Mouse (Mus musculus): ENCODE results near the gene Fbxl17. TPM values are rescaled to one million over a fixed set of nuclear protein-coding genes. Genes with fewer than 3 reads are reported as not detected.

The Fbxl17 gene
- polyA plus RNA-seq, 1 experiment from 2014 or later, result 4.4 TPM

DNA sequence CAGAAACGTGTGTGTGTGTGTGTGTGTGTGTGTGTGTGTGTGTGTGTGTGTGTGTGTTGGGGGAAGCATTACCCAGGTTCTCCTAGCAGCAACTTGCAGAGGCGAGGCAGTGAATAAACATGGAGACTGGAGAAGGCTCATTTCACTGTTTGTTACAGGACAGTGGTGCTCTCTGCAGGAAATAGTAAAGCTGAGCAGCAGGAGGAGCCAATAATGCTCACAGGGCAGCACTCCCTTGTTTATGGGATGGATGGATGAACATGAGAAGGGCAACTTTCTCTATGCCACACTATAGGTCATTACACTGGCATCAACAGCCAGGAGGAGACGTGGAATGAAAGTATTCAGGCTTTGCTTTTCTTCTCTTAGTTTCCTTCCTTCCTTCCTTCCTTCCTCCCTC, 264.0 kb downstream of the Fbxl17 start:
- DNase-seq (ENCODE audit: low spot score), result no peak
- WGBS, result 65% methylated on average over 3 of the region's 3 CpGs

GRCm38 (mm10) chr17:63229111-63229510, 270.7 kb downstream of the Fbxl17 start:
- H3K4me3 ChIP-seq, result no peak overlapping the region
- 57% methylated on average over 4 of the region's 4 CpGs for WGBS
- no peaks in the 10 kb centered on the region for H3K27me3 ChIP-seq (ENCODE audit: low read depth, poor library complexity, severe bottlenecking)
- no peaks in the 10 kb centered on the region for H3K36me3 ChIP-seq
- H3K9me3 ChIP-seq (replicated peaks), result no peaks in the 10 kb centered on the region
- peaks cover 15% of the 10 kb centered on the region for H3K4me1 ChIP-seq
- no peak overlapping the region for H3K27ac ChIP-seq
- no peak for DNase-seq (ENCODE audit: low spot score)

More for the DNA sequence above, 264.0 kb downstream of the Fbxl17 start:
- no peaks in the 10 kb centered on the region; the same call in 1 of the 2 replicates for H3K4me1 ChIP-seq
- H3K36me3 ChIP-seq, result no peaks in the 10 kb centered on the region
- no peaks in the 10 kb centered on the region for H3K9me3 ChIP-seq (replicated peaks)
- H3K27ac ChIP-seq, result no peak overlapping the region
- H3K4me3 ChIP-seq, result no peak overlapping the region
- no peaks in the 10 kb centered on the region for H3K27me3 ChIP-seq (ENCODE audit: low read depth, poor library complexity, severe bottlenecking)

DNA sequence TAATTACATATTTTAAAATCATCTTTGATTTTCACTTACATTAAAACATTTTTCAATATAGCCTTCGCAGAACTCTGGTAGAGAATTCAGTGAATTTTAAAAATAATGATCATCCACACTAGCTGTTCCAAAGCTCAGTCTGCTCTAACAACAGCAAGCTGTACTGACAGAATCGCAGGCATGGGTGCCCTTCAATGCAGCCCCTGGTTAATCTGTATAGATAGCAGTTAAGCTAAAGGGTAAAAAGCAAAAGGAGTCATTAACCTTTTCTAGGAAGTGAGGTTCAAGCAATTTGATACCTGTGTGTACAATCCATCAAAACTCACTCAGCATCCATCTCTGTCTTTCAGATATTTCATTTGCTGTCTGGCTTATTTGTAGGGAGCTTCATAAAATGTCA, 273.4 kb downstream of the Fbxl17 start:
- Histone ChIP-seq H3K27me3 (ENCODE audit: low read depth, poor library complexity, severe bottlenecking) (no peaks in the 10 kb centered on the region), H3K27ac (no peak overlapping the region)
- WGBS, result 73% methylated on average over 2 of the region's 2 CpGs

DNA sequence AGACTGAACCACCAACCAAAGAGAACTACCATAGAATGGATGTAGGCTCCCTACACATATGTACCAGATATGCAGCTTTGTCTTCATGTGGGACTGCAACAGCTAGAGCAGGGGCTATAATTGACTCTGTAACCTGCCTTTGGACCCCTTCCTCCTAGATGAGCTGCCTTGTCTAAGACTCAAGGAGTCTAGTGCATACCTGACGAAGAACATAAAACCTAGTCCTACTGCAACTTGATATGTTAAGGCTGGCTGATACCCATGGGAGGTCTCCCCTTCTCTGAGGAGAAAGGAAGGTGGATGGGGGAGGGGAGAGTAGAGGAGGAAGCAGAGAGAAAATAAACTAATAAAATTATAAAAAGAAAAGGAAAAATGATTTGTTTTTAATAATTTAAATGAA, 273.9 kb downstream of the Fbxl17 start:
- H3K4me1 ChIP-seq, result peaks cover 18% of the 10 kb centered on the region
- H3K36me3 ChIP-seq, result no peaks in the 10 kb centered on the region
- no peak overlapping the region for H3K27ac ChIP-seq
- no peaks in the 10 kb centered on the region for H3K27me3 ChIP-seq (ENCODE audit: low read depth, poor library complexity, severe bottlenecking)
- no peaks in the 10 kb centered on the region for H3K9me3 ChIP-seq (replicated peaks)
- no peak overlapping the region for H3K4me3 ChIP-seq
- WGBS, result 77% methylated on average over 1 of the region's 1 CpGs
- DNase-seq (ENCODE audit: low spot score), result no peak

More for the DNA sequence above, 273.4 kb downstream of the Fbxl17 start:
- no peaks in the 10 kb centered on the region for H3K36me3 ChIP-seq
- H3K4me1 ChIP-seq, result peaks cover 15% of the 10 kb centered on the region
- no peak for DNase-seq (ENCODE audit: low spot score)
- H3K9me3 ChIP-seq (replicated peaks), result no peaks in the 10 kb centered on the region
- no peak overlapping the region for H3K4me3 ChIP-seq

DNA sequence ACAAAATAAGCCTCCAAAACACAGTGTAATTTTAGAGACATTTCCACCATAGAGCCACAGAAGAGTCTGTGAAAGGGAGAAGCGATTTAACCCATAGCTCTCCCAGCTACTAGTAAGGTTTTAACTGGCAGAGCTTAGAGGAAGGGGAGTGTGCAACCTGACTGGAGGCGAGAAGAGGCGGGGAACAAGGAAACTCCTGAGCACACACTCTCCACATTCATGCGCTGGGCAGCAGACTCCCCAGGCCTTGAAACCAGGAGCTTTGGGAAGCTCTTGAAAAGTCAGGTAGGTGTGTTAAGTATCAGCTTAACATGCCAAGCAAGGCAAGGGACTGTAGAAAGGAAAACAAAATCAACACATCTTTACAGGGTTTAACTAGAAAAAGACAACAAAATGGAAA, 276.1 kb downstream of the Fbxl17 start:
- Histone ChIP-seq H3K4me3 (no peak overlapping the region), H3K27me3 (ENCODE audit: low read depth, poor library complexity, severe bottlenecking) (no peaks in the 10 kb centered on the region), H3K27ac (no peak overlapping the region), H3K4me1 (peaks cover 18% of the 10 kb centered on the region), H3K36me3 (no peaks in the 10 kb centered on the region), H3K9me3 (replicated peaks) (no peaks in the 10 kb centered on the region)
- DNase-seq (ENCODE audit: low spot score), result no peak
- 55% methylated on average over 4 of the region's 4 CpGs for WGBS

- Histone ChIP-seq H3K27me3 (ENCODE audit: low read depth, poor library complexity, severe bottlenecking) (no peaks in the 10 kb centered on the region), H3K4me1 (peaks cover 18% of the 10 kb centered on the region), H3K27ac (no peak overlapping the region), H3K9me3 (replicated peaks) (no peaks in the 10 kb centered on the region), H3K4me3 (no peak overlapping the region), H3K36me3 (no peaks in the 10 kb centered on the region)
- DNase-seq (ENCODE audit: low spot score), result no peak
- 92% methylated on average over 3 of the region's 3 CpGs for WGBS
These were observed 278.2 kb downstream of the Fbxl17 start for GRCm38 (mm10) chr17:63221632-63222031.

GRCm38 (mm10) chr17:63220821-63221220, 279.0 kb downstream of the Fbxl17 start:
- WGBS, result 27% methylated on average over 5 of the region's 5 CpGs
- DNase-seq (ENCODE audit: low spot score), result no peak
- H3K27ac ChIP-seq, result no peak overlapping the region

DNA sequence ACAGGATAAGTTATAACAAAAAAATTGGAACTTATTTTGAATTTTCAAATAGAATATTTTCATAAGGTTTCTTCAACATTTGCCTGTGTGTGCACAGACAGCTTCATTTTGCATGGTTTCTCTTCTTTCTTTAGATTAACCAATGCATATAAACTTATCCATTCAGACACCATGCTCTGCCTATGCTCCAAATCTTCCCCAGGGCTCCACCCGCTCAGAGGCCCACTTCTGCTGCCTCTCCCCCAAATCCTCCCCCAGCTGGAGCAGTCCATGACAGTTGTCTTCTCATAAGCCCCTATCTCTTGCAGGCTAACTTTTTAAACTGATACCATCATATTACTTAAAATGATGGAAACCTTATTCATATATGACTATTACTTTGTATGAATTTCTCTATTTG, 282.8 kb downstream of the Fbxl17 start:
- Histone ChIP-seq H3K27me3 (ENCODE audit: low read depth, poor library complexity, severe bottlenecking) (no peaks in the 10 kb centered on the region), H3K27ac (no peak overlapping the region), H3K4me3 (no peak overlapping the region), H3K4me1 (peaks cover 6% of the 10 kb centered on the region), H3K36me3 (0 out of 2 replicates have a peak, but pooled peaks cover 3% of the 10 kb centered on the region), H3K9me3 (replicated peaks) (no peaks in the 10 kb centered on the region)
- no peak for DNase-seq (ENCODE audit: low spot score)
- WGBS, result 100% methylated on average over 1 of the region's 1 CpGs

More at GRCm38 (mm10) chr17:63220821-63221220, 279.0 kb downstream of the Fbxl17 start:
- no peaks in the 10 kb centered on the region for H3K9me3 ChIP-seq (replicated peaks)
- H3K4me3 ChIP-seq, result no peak overlapping the region
- H3K27me3 ChIP-seq (ENCODE audit: low read depth, poor library complexity, severe bottlenecking), result no peaks in the 10 kb centered on the region
- H3K36me3 ChIP-seq, result 0 out of 2 replicates have a peak, but pooled peaks cover 3% of the 10 kb centered on the region
- peaks cover 15% of the 10 kb centered on the region for H3K4me1 ChIP-seq

DNA sequence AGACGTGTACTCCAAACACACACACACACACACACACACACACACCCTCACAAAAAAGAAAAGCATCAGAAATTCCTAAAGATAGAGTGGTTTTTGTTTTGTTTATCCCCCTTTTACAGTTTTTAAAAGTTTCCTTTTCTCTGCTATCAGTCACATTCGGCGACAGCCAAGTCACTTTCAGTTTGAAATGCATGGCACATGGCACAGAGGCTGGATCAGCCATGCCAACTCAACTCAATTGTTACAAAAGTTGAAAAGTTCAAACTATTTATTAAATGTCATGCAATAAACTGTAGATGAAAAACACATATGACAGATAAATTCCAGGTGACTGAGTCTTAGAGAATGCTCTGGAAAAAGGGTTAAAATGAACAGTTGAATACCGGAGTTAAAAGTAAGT, 287.8 kb downstream of the Fbxl17 start:
- no peaks in the 10 kb centered on the region for H3K27me3 ChIP-seq (ENCODE audit: low read depth, poor library complexity, severe bottlenecking)
- no peaks in the 10 kb centered on the region for H3K9me3 ChIP-seq (replicated peaks)
- DNase-seq (ENCODE audit: low spot score), result no peak
- 92% methylated on average over 4 of the region's 4 CpGs for WGBS
- H3K4me1 ChIP-seq, result 0 out of 2 replicates have a peak, but pooled peaks cover 6% of the 10 kb centered on the region
- no peak overlapping the region for H3K4me3 ChIP-seq
- no peak overlapping the region for H3K27ac ChIP-seq
- 0 out of 2 replicates have a peak, but pooled peaks cover 3% of the 10 kb centered on the region for H3K36me3 ChIP-seq

DNA sequence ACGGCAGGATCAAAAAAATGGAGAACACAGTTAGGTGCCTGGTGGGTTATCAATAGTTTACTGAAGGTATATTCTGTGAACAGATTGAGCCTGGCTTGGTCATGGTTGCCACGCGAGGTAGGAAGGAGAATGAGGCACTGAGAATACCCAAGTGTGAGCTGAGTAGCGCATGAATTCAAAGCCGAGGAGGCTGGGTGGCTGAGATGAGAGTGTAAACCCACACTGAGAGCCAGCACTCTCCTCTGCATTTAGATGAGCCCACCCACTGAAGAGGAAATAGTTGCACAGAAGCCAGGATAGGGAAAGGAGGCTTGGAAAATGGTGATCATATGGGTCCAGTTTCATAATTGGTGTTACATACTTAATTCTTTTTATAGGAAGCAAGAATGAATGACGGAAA, 290.7 kb downstream of the Fbxl17 start:
- Histone ChIP-seq H3K36me3 (no peaks in the 10 kb centered on the region), H3K27ac (no peak overlapping the region), H3K4me3 (no peak overlapping the region), H3K4me1 (0 out of 2 replicates have a peak, but pooled peaks cover 6% of the 10 kb centered on the region), H3K27me3 (ENCODE audit: low read depth, poor library complexity, severe bottlenecking) (no peaks in the 10 kb centered on the region), H3K9me3 (replicated peaks) (no peaks in the 10 kb centered on the region)
- no peak for DNase-seq (ENCODE audit: low spot score)
- 93% methylated on average over 6 of the region's 6 CpGs for WGBS

DNA sequence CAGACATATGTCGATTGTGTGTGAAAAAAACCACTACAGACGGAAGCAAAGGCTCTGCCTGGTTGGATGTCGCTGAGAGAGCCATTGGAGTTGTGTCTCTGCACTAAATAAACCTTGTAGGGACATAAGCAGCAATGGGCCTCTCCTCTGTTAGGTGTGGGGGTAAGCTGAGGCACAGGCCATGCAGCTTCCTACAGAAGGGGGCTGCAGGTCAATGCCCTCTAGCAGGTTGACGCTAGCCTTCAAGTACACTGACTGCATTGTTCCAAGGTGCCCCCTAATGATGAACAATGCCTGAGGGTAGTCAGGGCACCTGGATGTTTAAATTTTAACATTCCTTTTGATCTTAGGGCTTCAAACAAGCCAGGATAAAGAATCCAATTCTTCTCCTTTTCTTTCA, 291.5 kb downstream of the Fbxl17 start:
- no peaks in the 10 kb centered on the region for H3K9me3 ChIP-seq (replicated peaks)
- no peaks in the 10 kb centered on the region for H3K36me3 ChIP-seq
- peaks cover 11% of the 10 kb centered on the region; the same call in 1 of the 2 replicates for H3K4me1 ChIP-seq
- DNase-seq (ENCODE audit: low spot score), result no peak
- no peak overlapping the region for H3K27ac ChIP-seq
- no peaks in the 10 kb centered on the region for H3K27me3 ChIP-seq (ENCODE audit: low read depth, poor library complexity, severe bottlenecking)
- no peak overlapping the region for H3K4me3 ChIP-seq
- WGBS, result 86% methylated on average over 4 of the region's 4 CpGs

DNA sequence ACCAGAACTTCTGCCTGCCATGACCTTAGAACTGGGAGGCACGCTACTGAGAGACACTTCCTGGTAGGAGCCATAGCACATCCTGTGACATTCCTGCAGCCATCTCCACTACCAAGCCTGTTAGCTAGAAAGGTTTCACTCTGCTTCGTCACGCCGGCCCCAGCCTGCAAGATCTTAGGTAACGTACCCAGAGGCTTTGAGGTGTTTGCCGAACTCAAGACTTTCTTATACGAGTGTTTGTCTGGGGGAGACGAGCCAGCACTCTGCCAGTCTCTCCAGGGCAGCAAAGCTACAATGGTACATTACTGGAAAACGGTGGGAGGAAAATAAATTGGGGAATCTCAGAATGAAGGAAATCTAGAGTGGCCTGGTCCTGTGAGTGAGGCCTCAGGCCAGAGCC, 292.1 kb downstream of the Fbxl17 start:
- WGBS, result 89% methylated on average over 9 of the region's 9 CpGs
- no peak overlapping the region for H3K4me3 ChIP-seq
- no peak for DNase-seq (ENCODE audit: low spot score)
- H3K27ac ChIP-seq, result no peak overlapping the region
- H3K4me1 ChIP-seq, result peaks cover 11% of the 10 kb centered on the region; the same call in 1 of the 2 replicates
- H3K27me3 ChIP-seq (ENCODE audit: low read depth, poor library complexity, severe bottlenecking), result no peaks in the 10 kb centered on the region
- no peaks in the 10 kb centered on the region for H3K36me3 ChIP-seq
- no peaks in the 10 kb centered on the region for H3K9me3 ChIP-seq (replicated peaks)

GRCm38 (mm10) chr17:63205316-63205715, 294.5 kb downstream of the Fbxl17 start:
- no peak for DNase-seq (ENCODE audit: low spot score)
- 95% methylated on average over 5 of the region's 5 CpGs for WGBS
- no peaks in the 10 kb centered on the region for H3K36me3 ChIP-seq

More at GRCm38 (mm10) chr17:63205316-63205715, 294.5 kb downstream of the Fbxl17 start:
- H3K27ac ChIP-seq, result no peak overlapping the region
- H3K4me3 ChIP-seq, result no peak overlapping the region
- no peaks in the 10 kb centered on the region for H3K9me3 ChIP-seq (replicated peaks)
- H3K27me3 ChIP-seq (ENCODE audit: low read depth, poor library complexity, severe bottlenecking), result no peaks in the 10 kb centered on the region
- peaks cover 11% of the 10 kb centered on the region; the same call in 1 of the 2 replicates for H3K4me1 ChIP-seq
